Mouse (Mus musculus) layer of hippocampus, adult 2 months (tissue): ENCODE data around the gene Napb. TPM values are rescaled to one million over a fixed set of nuclear protein-coding genes. Genes with fewer than 3 reads are reported as not detected.
"Not testable (repeated sequence)": the region's sequence is repeated elsewhere in the genome, so short reads cannot be mapped to it uniquely, and the experiment has no call there.

Experiments used
- DNase-seq, 2 experiments: peaks; one replicate each; pipeline ENCODE4 v3.0.0; 2022; ENCODE audit warnings: low spot score in 2 of 2
- H3K27ac ChIP-seq: fragments of 200-600 bp; 2 replicates; pipeline ENCODE4 v1.8.1; 2022
- H3K4me3 ChIP-seq: fragments of 200-600 bp; 2 replicates; pipeline ENCODE4 v1.8.1; 2022; ENCODE audit warnings: mild to moderate bottlenecking
- CTCF ChIP-seq: fragments of 200-600 bp; conservative IDR thresholded peaks from 2 replicates; pipeline ENCODE4 v1.8.1; 2022; ENCODE audit warnings: antibody characterized with exemption, mild to moderate bottlenecking, moderate library complexity
- long read RNA-seq, 2 experiments: library from polyadenylated mRNA; stranded (forward); transcript quantifications; one replicate each; pipeline ENCODE4 v2.0.0; 2021; ENCODE audit warnings: borderline mapping rate in 2 of 2
- total RNA-seq, 2 experiments: library from RNA; stranded (reverse); gene quantifications; 2 replicates each; pipeline ENCODE4 v1.2.3; 2021

Napb gene
- total RNA-seq, result 100 to 1,000 TPM; 294 to 323 TPM
- long read RNA-seq, experiment 1, full-length matches to known transcripts, result 215 of 269 reads
- long read RNA-seq, experiment 1, partial matches to known transcripts, result 6 of 269 reads
- long read RNA-seq, experiment 1, other reads (novel, unspliced or antisense), result 48 of 269 reads
- long read RNA-seq, experiment 2, full-length matches to known transcripts, result 356 of 428 reads
- long read RNA-seq, experiment 2, partial matches to known transcripts, result 14 of 428 reads
- long read RNA-seq, experiment 2, other reads (novel, unspliced or antisense), result 58 of 428 reads

DNA sequence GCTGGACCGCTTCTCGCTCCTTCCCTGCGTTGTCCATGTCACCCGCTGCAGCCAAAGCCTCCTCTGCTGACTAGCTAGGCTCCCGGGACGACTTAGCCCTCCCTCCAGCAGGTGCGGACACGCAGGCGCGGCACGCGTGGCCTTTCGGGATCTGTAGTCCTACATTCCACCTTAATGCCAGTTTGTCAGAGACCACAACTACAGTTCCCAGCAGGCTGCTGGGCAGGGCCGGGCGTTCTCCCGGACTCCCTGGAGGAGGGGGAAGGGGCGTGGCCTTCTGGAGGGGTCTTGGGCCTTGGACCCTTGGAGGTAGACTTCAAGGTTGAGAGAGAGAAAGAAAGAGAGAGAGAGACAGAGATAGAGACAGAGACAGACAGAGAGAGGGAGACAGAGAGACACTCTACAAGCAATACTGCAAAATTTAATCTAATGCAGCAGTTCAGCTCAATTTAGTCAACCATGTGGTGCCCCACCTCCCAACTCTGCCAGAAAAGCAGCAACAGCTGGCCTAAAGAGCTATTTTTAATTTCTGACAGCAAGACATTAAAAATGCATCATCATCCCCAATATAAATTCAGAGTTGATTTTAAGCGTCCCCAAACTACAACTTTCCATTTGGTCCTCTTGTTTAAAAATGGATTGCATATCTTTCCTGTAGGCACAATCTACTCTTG, at the start of gene Napb:
TSS of gene Napb (minus strand) at position 141 of the 674 bp plus-strand sequence.
- H3K27ac ChIP-seq, result peak within 1 kb of the TSS; percentile 95
- TF ChIP-seq CTCF, result 0 out of 2 replicates have a peak, but pooled peaks have one; percentile 8
- peak; percentile 96 to 97 for DNase-seq
- H3K4me3 ChIP-seq, result peak within 1 kb of the TSS; percentile 90

DNA sequence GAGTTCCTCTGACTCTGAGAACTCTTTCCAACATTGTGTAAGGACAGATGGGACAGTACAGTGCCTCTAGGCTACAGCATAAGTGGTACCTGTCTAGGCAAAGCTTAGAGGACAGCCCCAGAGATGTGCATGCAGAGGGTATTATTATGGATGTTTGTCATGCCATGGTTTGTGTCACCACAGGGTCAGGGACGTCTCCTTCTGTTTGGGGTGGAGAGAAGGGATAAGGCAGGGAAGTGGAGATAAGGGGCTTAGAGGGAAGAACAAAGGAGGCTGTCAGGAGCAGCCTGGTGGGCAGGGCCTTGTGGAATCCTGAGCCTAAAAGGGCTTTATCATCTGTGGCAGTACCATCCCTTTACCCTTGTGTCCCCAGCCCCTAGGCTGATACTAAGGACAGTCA, 49.4 kb upstream of the Napb start, which contains the start of gene 8030411F24Rik:
TSS of gene 8030411F24Rik (plus strand) at position 301 of the 400 bp plus-strand sequence.
- no peak within 1 kb of the TSS for H3K27ac ChIP-seq
- DNase-seq, result no peak
- TF ChIP-seq CTCF, result no peak
- H3K4me3 ChIP-seq, result no peak within 1 kb of the TSS

DNA sequence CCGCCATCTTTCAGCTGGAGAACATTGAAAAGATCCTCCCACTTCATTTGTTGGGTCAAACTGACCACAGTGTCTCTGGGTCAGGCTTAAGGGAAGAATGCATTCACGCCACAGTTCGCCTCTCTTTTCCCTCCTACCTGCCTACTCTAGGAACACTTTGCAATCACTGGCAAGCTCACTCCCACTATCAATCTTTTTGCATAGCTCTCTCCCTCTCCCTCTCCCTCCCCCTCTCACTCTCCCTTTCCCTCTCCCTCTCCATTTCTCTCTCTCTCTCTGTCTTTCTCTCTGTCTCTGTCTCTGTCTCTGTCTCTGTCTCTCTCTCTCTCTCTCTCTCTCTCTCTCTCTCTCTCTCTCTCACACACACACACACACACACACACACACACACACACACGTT, 39.1 kb upstream of the Napb start, which contains the start of gene Cst11:
TSS of gene Cst11 (minus strand) at position 101 of the 400 bp plus-strand sequence.
- not testable (repeated sequence) for H3K4me3 ChIP-seq, DNase-seq, H3K27ac ChIP-seq

DNA sequence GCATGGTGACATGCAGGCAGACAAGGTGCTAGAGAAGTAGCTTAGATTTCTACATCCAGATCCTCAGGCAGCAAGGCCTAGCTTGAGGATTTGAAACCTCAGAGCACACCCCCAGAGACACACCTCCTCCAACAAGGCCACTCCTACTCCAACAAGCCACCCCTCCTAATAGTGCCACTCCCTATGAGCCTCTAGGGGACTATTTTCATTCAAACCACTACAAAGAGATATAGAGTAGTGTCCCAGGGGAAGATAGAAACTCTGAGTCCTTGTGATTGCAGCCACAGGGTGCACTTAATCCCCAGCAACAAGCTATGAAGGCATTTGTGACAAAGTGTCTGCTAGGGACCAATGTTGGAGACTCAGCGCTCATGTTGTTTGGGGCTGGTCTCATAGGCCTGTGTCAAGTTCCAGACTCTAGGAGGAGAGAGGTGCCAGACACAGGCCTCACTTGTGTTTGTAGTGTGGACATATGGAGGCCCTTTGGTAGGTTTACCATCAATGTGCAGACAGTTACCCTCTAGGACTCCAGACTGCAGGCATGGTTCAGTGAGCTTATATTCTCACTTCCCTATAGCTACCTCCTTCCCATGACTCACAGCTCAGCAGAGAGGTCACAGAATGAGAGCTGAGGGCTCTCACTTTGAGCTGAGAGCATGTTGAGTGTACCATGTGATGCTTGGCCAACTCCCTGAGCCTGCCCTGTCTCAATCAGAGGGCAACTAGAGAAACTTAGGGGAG, 31.6 kb upstream of the Napb start:
- H3K4me3 ChIP-seq, result no peak overlapping the region
- no peak overlapping the region for H3K27ac ChIP-seq
- TF ChIP-seq CTCF, result no peak
- DNase-seq, result no peak

DNA sequence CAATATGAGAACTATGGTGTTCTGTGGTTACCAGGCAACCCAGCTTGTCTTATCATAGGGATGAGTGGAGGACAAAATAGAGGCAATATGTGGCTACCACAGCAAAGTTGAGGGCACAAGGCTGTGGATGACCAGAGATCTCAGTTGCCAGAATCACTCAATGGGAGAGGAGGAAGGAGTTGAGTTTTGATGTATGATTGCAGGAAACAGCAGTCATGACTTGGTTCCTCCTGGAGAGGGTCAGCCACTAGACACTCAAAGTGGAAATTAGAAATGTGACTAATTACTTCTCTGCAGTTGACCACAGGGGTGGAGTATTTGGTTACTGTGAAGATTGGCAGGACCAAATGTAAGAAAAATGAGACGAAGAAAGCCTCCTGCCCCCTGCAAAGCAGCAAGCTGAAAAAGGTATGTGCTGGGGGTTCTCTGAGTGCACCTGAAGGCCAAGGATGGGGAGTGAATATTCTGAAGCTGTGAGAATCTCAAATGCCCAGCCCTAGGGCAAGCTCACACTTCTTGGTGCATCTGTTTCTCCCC, 22.1 kb upstream of the Napb start:
- Histone ChIP-seq H3K4me3 (no peak overlapping the region), H3K27ac (no peak overlapping the region)
- DNase-seq, result no peak
- no peak for TF ChIP-seq CTCF

DNA sequence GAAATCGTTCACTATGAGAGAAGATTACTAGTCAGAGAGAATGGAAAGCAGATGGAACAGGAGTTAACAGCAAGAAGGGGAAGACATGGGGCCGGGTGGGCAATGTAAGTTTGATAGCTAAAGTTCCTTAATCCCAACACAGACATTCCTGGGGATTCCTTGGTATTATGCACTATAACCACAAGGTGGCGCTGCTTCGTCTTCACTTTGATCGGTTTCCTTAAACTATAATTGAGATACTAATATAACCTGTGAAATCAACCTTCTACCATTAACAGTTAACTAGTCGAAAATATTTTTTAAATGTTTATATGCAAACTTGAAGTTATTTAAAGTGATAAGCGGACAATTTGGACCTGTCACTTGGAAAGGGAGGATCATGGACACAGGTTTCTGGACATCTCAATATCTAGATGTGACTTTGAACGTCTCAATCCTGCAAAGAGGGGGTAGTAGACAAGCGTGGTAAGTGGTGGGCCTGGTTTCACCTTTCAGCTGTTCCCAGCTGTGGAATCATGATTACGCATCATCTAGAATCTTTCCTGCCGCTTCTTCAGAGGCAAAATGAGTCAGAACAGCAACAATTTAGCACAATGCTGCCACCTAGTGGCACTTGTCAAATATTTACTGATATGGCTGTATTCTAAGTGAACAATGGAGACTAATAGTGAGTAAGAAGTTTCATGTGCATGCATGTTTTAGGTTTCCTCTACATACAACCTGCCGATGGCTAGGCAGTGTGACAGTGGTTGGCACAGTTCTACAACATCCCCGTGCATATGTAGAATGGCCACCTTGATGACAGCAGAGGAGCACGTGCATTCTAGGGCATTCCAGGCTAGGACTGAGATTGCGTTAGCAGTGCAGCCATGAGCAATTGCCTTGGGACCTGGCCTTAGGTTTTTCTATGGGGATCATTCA, 19.9 kb upstream of the Napb start:
- peak; percentile 73 for TF ChIP-seq CTCF
- peak; percentile 77 to 80 for DNase-seq
- H3K4me3 ChIP-seq, result peak overlapping the region; percentile 64
- H3K27ac ChIP-seq, result peak overlapping the region; percentile 74

DNA sequence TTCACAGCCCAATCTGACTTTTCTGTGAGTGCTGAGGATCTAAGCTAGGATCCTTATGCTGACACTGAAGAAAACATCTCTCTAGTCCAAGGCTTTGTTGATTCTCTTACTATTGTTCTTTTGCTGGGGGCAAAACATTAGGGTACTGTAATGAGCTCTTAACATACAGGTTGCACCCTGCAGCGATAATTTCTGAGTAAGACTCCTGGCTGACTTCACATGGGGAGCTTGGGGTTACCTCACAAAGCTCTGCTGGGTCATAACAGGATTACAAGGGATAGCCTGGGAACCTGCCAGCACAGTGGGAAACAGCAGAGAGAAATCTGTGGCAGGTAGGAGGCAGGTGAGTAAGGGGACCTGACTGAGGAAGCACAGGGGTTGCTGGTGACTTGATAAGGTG, 17.8 kb upstream of the Napb start, which contains the start of gene Cstl1:
TSS of gene Cstl1 (plus strand) at position 301 of the 400 bp plus-strand sequence.
- DNase-seq, result no peak
- H3K27ac ChIP-seq, result no peak within 1 kb of the TSS
- no peak for TF ChIP-seq CTCF
- no peak within 1 kb of the TSS for H3K4me3 ChIP-seq

DNA sequence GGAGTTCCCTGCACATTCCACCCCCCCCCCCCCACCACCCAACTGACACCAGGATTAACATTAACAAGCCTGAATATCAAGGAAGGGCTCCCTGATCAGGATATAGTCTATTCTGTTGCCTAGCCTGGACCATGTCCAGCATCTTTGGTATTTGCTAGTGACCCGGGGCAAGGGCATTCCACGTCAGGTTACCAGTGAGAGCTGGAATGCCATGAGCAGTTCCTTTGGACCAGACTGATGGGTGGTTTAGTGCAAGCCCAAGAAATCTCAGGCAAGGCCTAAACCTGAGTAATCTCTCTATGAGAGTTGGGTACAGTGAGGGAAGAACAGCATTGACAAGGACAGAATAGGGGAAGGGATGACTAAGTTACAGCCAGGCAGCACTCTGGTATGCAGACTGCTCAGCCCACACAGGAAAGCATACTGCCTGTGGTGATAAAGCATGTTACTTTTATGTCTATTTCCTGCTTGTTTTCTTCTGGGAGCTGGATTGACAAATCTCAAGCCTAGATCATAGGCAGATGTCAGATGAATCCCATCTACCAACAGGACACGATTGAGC, 11.7 kb upstream of the Napb start:
- TF ChIP-seq CTCF, result no peak
- DNase-seq, result no peak
- H3K27ac ChIP-seq, result peak overlapping the region; percentile 10; the same call in 1 of the 2 replicates

DNA sequence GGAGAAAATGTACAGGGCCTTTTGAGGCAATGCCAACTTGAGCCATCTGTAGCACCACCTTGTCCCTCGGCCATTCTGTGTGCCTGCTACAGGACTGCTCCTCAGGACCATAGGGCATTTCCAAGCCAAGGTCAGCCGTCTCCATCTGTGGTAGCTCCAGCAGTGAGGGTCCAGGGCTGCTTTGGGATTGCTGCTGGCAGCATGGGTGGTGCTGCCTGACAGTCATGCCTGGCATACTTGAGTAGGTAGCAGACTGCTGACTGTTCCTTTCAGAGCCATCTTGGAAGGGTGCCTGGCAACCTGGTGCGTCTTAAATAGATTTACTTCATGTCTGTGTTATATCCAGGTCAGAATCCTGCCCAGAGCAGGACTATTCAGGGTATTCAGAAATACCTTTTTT, 10.7 kb upstream of the Napb start:
- TF ChIP-seq CTCF, result no peak
- Histone ChIP-seq H3K27ac (peak overlapping the region; percentile 14; the same call in 1 of the 2 replicates), H3K4me3 (no peak overlapping the region)
- DNase-seq, result no peak

More for the DNA sequence above, 11.7 kb upstream of the Napb start:
- no peak overlapping the region for H3K4me3 ChIP-seq

DNA sequence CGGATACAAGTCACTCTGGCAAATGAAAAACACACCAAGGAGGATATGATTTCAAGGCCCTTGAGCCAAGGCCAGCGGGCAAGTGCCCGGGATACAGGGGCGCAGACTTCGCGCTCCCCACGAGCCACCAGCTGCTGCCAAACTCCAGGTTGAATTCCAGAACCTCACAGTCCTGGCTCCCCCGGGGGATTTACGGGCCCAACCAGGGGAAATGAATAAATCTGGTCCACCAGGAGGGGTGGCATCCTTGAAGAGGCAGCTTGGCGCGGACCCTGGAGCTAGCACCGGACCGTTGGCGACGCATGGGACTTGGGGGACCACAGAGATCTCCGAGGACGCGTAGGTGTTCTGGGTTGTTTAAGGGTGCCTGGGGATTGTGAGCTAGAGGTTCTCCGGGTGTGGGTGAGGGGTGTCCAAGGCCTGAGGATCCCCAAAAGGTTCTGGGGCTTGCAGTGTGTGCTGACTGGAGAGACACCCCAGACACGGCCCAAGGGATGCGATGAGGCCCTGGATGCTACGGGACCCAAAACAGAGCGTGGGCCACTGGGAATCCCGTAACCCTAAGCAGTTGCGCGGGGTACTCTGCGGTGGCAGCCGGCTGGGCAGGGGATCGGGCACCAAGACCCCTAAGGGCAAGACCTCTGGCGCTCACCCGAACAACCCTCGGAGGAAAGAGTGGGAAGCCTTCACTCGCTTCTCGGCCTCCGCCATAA, 497 bp downstream of the Napb start:
- TF ChIP-seq CTCF, result no peak
- H3K4me3 ChIP-seq, result peak overlapping the region; percentile 90
- no peak for DNase-seq
- H3K27ac ChIP-seq, result peak overlapping the region; percentile 95
